Mouse (Mus musculus) telencephalon, adult 2 months (tissue): ENCODE data around the gene Inpp5f.
"Not testable (repeated sequence)": the region's sequence is repeated elsewhere in the genome, so short reads cannot be mapped to it uniquely, and the experiment has no call there.

Experiments used
- DNase-seq: peaks from one replicate; pipeline ENCODE4 v3.0.0-alpha.2; 2011; ENCODE audit warnings: low read depth, low spot score

The Inpp5f gene

DNA sequence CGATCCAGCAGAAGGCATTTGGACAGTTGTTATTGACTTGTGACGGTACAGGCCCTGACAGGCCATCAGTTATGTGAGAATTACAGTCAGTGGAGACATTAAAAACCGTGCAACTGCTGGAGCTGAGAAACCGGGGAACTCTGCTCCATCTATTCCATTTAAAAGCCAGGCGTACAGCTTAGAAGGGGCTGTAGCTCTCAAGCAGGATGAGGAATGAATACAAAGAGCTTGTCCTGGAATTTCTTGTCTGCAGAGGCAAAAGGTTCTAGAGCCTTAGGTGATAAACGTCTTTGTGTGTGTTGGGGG is 18.2 kb upstream of the Inpp5f start:
- DNase-seq, result no peak

DNA sequence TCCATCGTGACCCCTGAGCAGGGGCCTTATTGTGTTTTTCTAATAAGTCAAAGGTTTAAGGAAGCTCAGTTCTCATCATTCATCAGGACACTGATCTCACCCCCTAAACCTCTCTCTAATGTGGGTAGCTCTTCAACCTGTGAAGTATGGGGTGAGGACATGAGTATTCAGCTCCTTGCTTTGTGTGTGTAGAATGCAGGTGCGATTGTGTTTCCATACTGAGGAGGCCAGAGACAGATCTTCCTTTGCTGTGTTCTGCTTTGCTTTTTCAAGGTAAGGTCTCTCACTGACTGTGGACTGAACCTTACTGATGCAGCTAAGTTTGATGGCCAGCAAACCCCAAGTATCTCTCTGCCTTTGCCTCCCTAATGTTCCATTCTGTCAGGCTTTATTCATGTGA is 14.9 kb upstream of the Inpp5f start:
- no peak for DNase-seq

DNA sequence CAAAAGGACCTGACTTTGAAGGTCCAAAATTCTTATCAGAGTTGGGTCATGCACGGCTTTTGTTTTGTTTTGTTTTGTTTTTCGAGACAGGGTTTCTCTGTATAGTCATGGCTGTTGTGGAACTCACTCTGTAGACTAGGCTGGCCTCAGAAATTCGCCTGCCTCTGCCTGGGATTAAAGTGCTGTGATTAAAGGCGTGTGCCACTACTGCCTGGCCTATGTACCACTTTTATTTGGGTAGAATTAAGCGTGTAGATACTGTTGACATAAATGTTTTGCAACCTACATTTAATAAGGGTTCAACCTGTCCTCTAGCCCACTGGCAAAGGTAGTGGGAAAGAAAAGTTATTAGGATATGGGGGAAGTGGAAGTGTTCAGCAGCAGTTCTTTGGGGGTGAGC is 12.1 kb upstream of the Inpp5f start:
- no peak for DNase-seq

DNA sequence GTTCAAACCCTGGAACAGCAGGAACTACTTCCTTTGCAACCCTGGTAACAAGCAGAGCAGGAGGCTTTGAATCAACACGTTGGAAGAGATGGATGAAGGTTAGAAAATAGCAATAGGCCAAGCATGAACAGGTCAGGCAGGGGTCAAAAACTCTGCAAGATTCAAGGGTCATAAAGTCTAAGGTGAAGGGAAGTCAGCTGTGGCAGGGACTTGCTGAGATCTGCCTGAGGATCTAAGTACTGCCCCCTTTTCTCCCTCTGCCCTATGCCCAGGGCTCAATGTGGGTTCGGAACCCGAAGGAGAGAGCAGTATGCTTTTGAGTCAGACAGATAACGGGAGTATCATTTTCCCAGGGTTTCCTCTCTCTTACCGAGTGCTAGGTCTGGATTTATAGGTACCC is 9.3 kb upstream of the Inpp5f start:
- no peak for DNase-seq

DNA sequence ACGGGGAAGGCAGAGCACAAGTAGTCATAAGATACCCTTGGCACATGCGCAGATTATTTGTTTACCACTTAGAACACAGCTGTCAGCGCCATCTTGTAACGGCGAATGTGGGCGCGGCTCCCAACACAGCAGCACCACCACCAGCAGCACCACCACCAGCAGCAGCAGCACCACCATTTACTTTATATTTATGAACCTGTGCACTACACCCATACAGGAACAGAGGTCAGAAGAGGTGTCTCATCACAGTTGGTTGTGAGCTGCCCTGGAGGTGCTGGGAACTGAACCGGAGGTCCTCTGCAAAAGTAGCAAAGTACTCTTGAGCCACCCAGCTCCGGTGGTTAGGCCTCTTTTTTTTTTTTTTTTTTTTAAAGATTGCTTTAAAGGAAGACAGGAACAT is 1.2 kb upstream of the Inpp5f start:
- DNase-seq, result not testable (repeated sequence)

DNA sequence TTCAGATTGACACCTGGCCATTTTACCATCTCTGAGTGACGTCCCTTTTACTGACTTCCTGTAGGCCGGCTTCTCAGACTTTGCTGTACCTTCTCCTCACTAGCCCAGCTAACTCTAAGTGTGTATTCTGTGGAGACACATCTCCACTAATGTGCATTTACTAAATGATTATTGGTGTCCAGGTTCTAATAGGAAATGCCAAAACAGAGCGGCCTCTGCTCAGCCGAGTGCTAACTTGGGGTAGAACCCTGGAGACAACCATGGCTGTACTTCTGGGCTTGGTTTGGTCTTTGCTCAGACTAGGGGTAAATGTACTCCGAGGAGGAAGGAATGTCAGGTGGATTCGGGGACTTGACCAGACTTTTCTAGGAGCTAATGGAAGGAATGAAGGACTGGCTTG is 638 bp upstream of the Inpp5f start:
- DNase-seq, result no peak

DNA sequence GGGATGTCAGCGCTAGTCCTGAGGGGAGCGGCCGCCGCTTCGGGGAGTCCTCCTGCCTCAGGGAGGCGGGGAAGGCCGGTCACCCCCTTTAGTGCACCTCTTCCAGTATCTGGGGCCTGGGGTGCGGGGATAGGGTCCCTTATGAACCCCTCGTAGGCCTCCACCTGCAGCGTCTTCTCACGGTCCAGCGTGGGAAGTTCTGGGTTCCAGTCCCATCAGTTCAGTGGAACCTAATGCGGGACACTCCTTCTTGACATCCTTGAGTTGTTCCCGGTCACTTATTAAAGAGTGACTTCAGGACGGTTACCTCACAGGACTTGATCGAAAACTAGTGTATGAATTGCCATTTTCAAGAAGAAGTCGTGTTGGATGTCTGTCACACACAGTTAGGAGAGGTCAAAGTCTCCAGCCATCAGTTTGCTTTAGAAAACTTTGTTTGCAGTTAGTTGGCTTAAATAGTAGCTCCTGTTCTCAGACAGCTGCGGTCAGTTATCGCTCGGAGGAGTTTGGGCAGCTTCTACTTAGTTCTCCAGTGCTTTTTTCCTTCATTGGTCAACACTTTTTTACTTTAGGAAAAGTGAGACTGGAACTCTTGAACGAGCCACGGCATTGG is 777 bp downstream of the Inpp5f start:
- DNase-seq, result no peak

DNA sequence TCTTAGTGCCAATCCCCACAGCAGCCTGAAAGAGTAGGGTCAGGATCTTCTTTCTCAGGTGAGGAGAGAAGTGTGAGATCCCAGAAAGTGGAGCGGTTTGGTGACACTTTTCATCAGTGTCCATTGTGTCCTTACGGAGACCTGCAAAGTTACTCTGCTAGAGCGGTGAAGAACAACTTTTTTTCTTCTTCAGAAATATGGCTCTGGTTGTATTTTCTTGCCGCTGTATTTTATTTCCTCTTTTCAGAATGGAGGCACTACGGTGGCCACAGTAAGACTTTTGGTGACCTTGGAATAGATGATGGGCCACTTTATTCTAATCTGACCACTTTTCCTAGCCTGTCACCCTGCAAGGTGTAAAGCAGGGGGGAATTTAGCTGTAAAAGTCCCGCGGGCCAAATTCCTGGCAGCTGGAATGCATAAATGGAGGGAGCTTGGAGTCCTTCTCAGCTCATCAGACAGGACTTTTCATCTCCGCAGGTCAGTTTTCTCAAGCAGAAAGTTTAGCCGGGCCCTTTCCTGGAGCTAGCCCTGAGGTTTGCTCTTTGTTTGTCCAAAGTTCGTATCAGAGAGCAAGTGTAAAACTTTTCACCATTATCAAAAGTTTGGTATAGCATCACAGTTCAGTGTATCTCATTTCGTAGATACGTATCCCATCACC is 1.5 kb downstream of the Inpp5f start:
- DNase-seq, result no peak

DNA sequence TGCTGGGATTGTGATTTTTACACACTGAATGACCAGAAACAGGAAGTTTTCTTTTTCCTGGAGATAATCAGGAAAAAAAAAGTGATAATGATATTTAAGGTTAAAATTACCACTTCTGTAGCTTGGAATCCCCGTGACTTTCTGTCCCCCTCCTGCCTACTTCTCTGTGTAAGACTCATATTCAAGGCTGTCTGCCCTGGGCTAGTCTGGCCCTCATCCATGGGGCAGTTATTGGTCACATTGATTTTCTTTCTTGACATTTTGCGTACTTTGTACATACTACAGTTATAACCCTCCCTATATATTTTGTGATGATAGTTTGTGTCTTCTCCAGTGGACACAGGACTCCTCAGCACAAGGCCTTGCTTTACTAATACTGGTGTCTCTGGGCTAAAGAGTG is 2.5 kb downstream of the Inpp5f start:
- no peak for DNase-seq

DNA sequence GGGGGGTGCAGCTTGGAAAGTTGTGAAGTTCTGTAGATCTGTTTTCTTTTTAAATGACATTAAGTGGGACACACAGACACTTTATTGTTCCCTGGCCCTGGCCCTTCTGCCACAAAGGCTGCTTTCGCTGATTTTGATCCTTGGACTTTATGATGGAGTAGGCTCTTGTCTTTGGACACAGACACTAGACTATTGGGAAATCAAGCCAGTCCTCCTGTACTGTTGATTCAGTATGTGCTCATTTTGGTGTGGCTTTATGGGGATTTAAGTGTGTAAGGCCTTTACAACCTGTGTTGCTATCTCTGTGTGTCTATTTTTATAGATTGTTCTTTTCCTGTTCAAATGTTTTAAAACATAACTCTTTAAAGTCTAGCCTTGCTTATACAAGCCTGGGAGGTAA is 6.5 kb downstream of the Inpp5f start:
- DNase-seq, result no peak

DNA sequence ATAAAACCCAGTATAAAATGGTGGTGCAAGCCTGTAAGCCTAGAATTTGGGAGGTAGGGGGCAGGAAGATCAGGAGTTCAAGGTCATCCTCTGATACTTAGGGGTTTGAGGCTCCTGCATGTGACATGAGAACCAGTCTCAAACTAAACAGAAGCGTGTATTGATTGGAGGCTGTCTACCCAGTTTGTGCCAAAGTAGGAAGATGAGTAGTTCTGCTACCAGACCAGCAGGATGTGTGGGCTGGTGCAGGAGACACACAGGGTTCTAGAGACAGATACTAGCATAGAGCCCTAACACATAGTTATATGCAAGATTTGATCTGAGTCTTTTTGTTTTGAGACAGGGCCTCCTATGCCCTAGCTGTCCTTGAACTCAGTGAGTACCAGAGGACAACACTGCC is 9.1 kb downstream of the Inpp5f start:
- DNase-seq, result no peak

DNA sequence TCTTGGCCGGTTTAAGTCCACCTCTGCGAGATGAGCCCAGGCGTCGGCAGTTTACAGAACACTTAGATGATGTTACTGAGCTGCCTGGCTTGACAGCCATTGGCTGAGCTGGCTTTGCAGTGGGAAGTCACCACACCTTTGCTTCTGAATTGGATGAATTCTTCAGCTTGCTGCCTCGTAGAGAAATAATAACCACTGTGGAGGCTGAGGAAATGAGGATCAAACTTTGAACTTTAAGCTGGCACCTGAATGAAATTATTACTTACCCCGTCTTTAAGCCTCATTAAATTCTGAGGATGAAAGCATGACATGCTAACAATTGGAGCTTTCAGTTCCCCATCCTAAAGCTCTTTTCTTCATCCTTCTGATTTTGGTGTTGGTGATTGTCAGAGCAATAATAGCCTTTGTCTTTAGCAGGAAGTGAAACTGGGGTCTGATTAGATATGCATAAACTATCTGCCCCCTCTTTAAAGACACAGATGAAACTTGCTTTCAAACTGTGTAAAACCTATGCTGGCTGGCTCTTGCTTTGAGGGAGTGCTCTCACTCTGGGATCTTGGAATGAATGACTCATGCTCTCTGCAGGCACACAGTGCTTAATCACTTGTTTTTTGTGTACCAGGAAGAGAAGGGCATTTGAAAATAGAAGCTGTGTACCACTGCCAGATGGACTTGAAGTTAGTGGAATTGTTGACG is 11.3 kb downstream of the Inpp5f start:
- DNase-seq, result peak; percentile 86

DNA sequence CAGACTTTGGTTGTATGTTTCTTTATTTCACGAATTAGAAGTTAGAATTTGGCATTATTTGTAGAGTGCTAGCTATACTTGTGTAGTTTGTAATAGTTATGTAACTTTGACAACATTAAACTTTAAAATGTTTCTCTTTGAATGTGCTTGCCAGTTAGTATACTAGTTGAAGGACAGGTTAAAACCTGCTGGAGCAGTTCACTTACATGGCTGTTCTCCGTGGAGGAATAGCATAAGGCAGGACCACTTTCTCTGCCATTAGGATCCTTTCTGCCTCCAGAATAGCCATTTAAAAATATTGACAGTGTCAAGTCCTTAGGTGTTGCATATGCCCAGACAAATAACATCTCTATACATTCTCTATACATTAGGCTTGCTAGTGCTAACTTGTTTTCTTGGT is 11.9 kb downstream of the Inpp5f start:
- no peak for DNase-seq

DNA sequence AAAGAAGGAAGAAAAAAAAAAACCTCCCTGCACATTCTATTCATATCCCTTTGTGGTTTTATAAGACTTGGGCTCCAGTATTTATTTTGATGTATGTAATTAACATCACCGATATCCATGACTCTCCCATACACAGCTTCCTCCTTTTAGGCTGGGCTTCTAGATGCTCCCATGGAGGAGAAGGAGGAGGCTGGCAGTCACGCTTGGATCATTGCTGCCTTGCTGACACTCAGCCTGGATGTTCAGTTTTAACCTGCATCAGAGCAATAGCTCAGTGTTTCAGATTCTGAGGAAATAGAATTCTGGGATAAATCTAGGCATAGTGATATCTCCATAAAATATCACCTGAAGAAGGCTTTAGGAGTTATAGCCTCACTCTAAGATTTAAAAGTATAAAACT is 14.3 kb downstream of the Inpp5f start:
- DNase-seq, result no peak

DNA sequence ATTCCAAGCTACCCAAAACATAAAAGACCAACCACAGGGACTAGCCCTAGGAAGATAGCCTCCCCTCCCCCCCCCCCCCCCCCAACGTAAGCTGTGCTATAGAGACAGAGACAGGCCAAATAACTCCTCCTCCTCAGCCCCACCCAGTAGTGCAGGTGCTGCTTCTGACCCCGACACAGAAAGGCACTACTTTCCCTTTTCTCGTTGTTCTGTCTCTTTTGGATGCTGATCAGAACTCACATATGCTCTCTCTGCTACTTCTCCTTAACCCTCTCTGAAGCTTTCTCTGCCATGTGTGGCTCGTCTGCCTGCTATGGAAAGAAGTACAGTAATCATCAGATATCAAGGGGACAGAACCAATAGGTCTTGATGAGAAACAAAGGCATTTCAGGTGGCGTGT is 15.5 kb downstream of the Inpp5f start:
- DNase-seq, result no peak

DNA sequence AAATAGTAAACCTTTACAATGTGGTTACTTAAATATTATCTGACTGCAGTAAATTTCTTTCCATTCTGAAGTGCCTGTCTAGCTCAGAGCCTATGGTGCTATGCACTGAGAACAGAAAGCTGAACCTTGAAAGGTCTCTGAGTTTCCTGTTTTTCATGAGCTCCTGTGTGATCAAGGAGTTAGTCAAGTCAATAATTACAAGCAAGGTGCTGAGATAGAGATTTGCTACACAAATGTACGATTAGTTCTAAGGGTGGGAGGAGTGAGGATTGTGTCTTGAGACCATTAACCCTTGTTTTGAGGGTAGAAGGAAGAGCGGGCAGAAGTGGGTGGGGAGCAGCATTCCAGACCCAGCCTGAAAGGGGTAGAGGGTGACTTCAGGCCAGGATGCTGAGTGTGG is 16.1 kb downstream of the Inpp5f start:
- no peak for DNase-seq

DNA sequence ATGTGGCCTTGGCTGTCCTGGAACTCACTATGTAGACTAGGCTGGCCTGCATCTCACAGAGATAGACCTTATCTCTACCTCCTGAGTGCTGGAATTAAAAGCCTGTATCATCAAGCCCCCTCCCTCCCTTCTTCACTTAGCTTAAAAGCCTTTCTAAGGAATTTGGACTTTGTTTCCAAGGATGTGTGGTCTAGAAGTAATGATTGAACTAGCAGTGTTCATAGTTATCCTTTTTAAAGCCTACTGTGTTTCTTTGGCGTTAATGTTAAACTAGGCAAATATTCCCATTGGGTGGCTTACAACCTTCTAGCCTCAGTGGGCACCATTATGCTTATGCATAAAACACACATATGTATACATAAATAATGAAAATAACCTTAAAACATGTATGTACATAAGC is 16.6 kb downstream of the Inpp5f start:
- DNase-seq, result no peak

DNA sequence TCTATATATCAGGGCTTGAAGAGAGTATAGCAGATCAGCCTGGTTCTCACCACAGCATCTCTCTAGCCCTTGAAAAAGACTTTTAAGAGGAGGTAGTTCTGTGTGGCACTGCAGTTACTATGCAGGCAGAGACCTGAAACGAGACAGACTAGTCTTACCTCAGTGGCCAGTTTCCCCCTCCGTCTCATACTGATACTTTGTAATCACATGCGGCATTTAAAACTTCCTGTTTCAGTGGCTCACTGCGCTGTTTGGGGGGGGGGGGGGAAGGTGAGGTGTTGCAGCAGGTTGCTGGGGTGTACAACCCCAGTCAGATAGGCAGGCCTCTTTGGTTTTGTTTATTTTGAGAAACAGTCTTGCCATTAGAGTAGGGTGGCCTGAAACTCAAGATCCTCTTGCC is 22.0 kb downstream of the Inpp5f start:
- DNase-seq, result no peak

DNA sequence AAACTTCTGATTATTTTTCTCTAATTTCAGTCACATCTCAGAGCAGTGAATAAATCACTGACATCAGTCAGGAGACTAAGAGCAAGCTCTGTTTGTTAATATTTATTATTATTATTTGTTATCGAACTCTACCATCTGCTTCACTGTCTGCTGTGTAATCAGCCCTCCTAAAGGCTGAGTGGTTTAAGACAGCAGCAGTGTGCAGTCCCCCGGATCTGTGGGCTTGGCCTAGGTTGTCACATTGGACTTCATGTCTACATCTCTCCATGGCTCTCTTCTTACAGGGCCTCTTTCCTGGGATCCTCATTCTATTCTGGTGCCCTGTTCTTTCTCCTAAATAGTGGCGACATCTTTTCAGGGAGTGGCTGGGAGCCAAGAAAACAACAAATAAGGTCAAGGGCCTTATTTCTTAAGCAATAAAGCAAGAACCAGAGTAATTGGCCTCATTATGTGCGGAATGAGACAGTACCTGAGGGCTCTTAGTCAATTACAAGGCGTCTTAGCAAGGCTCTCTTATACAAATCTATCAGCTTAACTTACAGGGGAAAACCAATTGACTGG is 28.9 kb downstream of the Inpp5f start:
- DNase-seq, result no peak

DNA sequence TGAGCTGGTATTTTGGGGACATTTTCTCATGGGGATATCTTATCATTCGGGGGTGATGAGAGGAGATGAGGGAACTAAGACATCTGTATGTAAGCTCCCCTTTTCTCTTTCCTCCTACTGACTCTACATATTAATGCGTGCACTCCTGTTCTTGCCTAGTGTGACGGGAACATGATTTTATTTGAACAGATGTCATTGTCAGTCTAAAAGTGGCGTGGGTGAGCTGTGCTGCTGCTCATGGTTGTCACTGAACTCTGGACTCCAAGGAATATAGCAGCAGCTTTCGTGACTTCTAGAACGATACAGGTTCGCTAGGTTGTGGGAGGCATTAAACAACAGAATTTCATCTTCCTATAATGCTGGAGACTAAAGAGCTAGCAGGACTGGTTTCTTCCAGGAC is 30.4 kb downstream of the Inpp5f start:
- DNase-seq, result peak; percentile 28

DNA sequence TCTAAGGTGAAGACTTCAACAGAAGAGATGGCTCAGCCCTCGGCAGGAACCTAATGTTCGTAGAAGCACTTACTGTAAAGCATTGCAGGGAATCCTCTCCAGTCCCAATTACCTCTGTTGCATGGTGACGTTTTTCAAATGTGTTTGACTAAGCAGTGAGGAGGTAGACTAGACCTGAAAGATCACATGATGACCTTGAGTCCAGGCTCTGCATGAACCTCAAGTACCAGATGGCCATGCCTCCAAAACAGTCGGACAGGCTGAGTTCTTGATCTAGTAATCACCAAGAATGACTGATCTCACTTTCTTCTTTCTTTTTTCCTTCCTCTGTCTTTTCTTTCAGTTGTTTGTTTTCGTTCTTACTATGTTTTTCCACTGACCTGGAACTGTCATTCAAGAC is 31.3 kb downstream of the Inpp5f start:
- DNase-seq, result no peak

DNA sequence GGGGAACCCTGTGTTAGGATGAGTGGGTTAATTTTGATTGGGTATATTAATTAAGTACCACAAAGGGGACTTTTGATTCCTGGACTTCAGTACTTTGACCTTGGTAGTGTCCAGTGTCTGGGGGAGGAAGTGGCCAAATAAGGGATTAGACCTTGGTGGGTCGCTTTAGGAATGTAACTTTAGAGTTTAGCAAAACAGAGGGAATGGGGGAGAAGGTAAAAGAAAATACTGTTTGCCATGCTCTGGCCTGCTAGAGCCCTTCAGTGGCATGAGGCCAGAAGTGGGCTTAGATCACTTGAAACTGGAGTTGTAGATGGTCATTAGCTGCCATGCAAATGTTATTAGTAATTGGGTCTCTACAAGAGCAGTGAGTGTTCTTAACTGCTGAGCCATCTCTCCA is 45.8 kb downstream of the Inpp5f start:
- DNase-seq, result no peak

DNA sequence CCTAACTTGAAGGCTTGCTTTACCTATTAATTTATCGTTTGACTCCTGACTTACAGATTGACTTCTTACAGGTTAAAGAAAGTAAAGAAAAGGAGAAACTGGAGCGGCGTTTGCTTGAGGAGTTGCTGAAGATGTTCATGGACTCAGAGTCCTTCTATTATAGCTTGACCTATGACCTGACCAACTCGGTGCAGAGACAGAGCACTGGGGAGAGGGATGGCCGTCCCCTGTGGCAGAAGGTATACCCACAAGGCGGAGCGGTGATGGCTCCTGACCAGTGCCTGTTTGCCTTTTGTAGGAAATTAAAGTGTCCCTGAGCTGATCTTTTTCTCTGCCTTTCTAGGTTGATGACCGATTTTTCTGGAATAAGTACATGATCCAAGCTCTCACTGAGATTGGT is 52.8 kb downstream of the Inpp5f start:
- no peak for DNase-seq
